Mouse (Mus musculus) left cerebral cortex, postnatal 36 days (tissue): ENCODE measurements around the gene C3. TPM values are rescaled to one million over a fixed set of nuclear protein-coding genes. Genes with fewer than 3 reads are reported as not detected.

Experiments used
- DNase-seq, 2 experiments: peaks; one replicate each; pipeline ENCODE4 v3.0.0; 2021 to 2022; ENCODE audit warnings: low spot score in 2 of 2, mixed read lengths in 1 of 2
- intact Hi-C: fragments of 180-260 bp; cut with DNase I; formaldehyde crosslinking; loops from one replicate; pipeline ENCODE4 v1.15.1; 2025
- total RNA-seq, 2 experiments: library from RNA; stranded (reverse); gene quantifications; 2 replicates each; pipeline ENCODE4 v1.2.3; 2021

C3 gene
- total RNA-seq, result under 1 TPM; 0.59 to 0.74 TPM

DNA sequence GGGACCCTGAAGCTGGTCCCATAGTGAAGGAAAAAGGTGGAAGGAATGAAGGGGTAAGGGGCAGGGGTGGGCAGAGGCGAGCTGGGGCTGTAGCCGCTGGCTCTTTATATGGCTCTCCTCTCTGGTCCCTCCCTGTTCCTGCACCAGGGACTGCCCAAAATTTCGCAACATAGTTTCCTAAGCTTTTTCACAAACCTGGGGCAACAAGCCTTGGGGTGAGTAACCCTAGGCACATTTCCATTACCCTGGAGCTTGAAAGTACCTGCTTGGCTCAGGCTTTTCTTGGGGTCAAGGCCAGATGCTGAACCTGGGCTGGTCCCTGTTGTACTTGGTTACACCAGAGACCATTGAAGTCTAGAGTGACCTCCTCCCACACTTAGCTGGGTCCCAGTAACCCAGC is at the start of gene C3:
TSS of gene C3 (minus strand) at position 123 of the 400 bp plus-strand sequence.
- intact Hi-C loops, result no loop called here
- DNase-seq, result no peak

DNA sequence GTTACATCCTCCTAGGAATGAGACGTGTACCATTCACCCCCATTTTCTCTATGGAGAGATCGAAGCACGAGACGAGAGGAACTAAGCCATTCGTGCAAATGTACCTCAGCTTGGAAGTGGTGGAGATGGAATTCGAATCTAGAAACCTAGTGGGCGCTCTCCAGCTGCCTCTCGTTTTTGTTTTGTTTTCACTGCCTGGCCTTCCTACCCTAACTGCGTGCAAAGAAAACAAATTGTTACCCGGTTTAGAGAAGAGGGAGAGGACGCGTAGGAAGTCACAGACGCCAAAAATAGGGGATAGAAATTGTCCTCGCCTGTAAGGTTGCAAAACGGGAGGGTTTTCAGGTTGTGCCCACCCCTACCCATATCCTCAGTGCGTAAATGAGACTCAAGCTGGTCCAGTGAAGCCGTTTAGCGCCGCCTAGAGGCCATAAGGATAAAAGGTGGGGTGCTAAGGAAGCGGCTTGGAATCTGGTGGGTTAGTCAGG is 48.7 kb upstream of the C3 start:
- intact Hi-C loops, result loop anchor here (2.0 to 5.0 kb wide), 2 partner anchors 58 to 59 kb away; no protein-coding TSS in a partner anchor
- DNase-seq, result peak; percentile 67 to 76

DNA sequence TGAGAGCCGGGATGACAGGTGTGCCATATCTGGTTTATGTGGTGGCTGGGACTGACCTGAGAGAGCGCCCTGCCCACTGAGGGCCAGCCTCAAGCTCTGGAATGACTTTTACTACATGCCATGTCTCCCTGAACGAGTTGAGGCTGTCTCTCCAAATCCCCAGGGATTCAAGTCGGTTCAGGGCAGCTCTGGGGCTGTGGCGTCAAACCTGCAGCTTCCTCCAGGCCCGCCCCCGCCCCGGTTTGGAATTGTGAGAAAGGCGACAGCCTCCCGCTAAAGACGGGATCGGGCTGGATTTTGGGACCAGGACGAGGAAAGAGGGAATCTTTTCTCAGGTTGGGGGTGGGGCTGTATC is 48.0 kb upstream of the C3 start:
- intact Hi-C loops, result loop anchor here (2.0 to 5.0 kb wide), 3 partner anchors 27 to 59 kb away; partner anchors contain the start of genes Gpr108 and Trip10
- DNase-seq, result no peak

DNA sequence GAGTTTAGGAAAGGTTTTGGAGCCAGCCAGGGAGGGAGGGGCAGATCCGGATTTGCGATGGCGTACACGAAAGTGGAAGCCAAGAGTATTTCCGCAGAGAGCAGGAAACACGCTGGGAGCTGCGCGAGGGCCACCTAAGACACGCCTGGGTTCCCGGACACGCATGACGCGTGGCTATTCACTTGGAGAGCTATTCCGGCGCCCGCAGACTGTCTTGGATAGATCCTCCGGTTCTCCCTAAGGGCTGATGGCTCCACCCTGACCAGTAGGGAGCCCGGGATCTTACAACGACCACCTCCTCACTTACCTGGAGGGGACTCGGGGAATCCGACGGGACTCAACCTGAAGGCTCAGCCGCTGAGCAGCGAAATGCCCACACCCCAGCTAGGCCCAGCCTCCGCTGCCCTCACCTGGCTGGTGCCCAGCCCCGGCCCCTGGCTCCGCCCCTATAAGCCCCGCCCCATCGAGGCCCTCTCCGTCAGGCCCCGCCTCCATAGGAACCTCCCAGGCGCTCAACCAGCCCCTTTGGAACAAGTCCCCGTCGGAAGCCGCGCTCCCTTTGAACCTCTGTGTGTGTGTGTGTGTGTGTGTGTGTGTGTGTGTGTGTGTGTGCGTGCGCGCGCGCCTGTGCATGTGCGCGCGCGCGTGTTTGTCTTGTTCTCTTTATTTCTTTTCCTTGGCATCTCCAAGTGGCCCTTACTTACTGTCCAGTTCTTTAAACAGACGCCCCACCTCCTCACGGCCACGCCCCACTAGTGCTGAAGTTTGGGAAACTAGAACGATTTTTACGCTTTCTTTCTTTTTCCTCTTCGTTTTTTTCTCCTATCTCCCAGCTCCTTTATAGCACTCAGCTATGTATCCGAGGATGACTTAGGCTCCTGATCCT is 47.4 kb upstream of the C3 start:
- DNase-seq, result peak; percentile 58 to 60
- intact Hi-C loops, result loop anchor here (2.0 to 5.0 kb wide), 2 partner anchors 27 to 58 kb away; partner anchors contain the start of genes Gpr108 and Trip10

DNA sequence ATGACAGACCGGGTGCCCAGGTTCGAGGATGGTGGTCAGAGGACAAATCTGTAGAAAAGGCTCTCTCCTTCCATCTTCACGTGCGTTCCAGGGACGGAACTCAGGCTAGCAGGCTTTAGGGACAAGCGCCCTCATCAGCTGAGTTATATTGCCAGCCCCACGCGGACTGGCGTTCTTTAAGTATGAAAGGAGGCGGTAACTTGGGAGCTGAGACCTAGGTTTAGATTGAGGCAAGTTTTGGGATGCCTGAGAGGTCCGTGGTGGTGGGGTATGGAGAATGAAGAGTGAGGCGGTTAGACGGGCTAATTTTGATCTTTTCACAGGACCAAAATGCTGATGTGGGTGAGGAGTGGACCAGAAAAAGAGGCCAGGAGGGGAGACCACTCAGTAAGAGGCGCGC is 46.8 kb upstream of the C3 start:
- intact Hi-C loops, result loop anchor here (2.0 to 5.0 kb wide), 2 partner anchors 26 to 57 kb away; partner anchors contain the start of genes Gpr108 and Trip10
- DNase-seq, result no peak

DNA sequence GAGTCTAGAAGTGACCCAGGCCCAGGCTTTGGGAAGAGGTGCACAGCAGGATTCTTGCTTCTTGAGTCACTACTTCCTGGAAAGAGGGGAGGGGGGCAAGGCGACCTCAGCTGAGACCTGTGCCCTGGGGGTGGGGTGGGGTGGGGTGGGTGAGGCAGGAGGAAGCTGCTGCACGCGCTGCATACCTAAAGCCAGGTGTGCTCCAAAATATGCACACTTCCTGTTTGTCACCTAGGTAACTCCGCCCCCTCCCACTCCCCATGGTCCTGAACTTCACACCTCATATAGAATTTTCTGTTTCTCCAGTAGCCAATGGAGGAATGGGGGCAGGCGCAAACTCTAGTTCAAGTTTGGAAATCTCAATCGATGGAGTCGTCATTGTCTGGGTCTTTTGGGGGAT is 45.9 kb upstream of the C3 start:
- intact Hi-C loops, result loop anchor here (2.0 kb wide), 1 partner anchor 25 kb away; the partner anchor contains the start of genes Gpr108 and Trip10
- no peak for DNase-seq

DNA sequence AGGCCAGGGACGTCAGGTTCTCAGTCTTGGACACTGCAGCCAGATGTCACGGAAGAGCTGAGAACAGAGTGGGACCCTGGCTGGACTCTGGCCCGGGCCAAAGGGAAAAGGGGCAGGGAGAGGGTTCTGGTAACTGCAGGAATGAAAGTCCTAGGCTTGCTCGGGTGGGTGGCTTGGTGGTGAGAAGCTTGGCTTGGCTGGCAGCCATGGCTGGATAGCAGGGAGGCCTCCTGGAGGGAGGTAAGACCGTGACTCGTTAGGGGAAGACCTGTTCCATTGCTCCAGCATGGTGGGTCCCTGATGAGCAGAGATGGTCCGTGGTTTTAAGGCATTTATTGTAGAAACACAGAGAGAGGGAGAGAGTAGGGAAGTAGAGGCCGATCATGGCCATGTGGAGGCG is 43.4 kb upstream of the C3 start:
- intact Hi-C loops, result no loop called here
- no peak for DNase-seq

DNA sequence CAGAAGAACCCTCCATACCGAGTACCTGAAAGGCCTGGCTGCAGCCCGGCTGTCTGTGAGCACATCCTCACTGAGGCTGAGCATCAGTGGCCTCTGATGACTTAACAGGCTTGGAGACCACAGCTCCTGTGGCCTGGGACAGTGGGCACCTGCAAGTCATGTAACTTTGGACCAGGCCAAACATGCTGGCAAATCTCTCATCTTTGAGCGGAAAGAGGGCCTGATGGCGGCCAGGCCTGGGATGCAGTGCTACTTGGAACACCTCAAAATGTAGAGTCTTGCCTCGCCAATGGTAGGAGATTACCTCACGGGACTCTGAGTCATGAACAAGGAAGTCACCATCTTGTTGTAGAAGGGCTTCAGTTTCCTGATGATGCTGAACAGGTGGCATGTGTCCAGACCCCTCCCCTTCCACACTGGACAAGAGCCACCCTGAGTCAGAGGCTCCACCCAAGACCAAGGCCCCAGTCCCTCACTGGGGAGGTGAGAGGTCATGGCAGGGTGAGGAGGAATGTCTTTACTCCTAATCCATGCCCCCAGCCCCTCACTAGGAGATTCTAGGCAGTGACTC is 39.7 kb upstream of the C3 start:
- intact Hi-C loops, result no loop called here
- DNase-seq, result no peak

DNA sequence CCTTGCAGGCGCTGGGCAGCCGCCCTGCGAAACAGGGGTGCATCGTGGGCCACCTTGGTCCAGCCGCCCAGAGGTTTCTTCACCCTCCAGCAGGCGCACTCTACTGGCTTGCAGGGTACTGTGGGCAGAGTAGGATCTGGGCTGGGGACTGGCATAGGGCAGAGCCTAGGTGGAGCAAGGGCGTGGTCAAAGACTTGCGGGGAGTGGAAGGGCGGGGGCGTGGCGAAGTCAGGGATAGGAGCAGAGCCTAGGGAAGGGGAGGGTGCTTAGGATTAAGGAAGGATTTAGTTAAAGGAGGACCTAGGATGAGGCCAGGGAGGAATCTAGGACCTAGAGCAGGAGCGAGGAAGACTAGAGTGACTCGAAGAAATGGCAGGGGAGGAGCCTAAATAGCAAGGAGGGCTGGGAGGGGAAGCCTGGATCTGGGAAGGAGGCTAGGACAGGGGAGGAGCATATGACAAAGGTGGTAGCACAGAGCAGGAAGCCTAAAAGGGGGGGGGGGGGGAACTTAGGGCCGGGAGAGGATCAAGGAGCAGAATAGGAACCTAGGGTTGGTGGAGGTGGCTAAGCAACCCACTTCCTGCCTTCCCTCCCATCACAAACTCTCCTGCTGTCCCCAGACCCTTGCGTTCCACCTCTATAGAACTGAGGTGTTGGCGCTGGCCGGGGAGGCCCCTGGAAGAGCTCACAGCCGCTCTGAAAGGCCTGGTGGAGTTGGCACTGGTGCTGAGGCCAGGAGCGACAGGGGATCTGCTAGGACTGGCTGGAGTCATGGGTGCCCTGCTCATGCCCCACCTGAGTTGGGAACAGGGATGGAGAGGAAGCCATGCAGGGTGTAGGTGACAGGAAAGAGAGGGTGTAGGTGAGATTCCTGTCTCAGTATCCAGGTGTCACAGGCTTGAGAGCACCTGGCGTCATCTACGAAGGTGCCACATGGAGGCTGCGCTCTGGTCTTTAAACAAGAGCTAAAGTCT is 37.3 kb upstream of the C3 start:
- DNase-seq, result peak in 1 of 2 experiments; percentile 18
- intact Hi-C loops, result no loop called here

DNA sequence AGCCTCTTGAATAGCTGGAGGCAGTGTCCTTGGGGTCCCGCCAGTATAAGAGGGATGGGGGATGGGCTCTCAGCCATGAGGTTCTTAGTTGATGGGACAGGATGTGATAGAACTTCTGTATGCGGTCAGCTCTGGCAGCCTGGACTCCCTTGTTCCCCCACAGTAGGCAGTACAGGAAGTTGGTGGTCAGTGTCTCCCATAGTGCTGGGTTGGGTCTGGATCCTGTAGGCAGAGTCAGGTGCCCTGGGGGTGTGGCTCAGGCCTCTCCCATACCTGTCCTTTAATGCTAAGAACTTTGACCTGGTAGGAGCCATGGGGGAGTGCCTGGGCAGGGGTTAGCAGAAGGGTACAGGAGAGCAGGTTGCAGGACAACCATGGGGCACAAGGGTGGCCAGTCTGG is 36.2 kb upstream of the C3 start:
- intact Hi-C loops, result no loop called here
- DNase-seq, result no peak

DNA sequence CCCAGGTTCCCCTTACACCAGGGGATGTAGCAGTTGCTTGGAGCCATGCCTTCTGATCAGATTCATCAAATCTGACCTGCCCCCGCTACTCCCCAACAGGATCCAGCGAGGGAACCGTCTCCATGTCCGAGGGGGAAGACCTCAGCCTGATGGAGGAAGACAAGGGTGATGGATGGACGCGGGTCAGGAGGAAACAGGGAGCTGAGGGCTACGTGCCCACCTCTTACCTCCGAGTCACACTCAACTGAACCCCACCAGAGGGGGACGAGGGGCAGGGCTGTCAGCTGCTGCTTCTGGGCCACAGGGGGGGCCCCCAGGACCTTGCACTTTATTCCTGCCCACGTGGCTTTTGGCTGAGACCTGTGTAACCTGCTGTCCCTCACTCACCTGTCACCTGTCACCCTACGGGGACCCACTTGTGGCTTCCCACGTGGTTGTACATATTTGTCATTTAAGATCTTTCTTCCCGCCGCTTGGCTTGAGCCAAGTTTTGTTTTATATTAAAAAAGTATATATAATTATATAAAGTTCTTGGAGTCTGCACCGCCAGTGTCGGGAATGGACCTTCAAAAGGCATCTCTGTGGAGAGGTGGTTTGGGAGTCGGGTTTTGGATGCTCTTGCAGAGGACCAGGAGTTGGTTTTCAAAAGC is 35.1 kb upstream of the C3 start:
- intact Hi-C loops, result no loop called here
- DNase-seq, result no peak

DNA sequence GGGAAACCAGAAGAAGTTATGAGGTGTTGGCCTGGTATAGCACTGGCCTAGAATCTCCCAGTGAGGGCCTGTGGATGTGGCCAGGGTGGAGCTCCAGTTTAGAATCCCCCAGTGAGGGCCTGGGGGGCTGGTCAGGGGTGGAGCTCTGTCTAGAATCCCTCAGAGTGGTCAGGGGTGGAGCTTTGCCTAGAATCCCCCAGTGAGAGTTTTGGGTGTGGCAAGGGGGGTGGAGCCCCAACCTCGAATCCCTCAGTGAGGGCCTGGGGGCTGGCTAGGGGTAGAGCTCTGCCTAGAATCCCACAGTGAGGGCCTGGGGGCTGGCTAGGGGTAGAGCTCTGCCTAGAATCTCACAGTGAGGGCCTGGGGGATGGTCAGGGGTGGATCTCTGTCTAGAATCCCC is 33.9 kb upstream of the C3 start:
- DNase-seq, result no peak
- intact Hi-C loops, result no loop called here

DNA sequence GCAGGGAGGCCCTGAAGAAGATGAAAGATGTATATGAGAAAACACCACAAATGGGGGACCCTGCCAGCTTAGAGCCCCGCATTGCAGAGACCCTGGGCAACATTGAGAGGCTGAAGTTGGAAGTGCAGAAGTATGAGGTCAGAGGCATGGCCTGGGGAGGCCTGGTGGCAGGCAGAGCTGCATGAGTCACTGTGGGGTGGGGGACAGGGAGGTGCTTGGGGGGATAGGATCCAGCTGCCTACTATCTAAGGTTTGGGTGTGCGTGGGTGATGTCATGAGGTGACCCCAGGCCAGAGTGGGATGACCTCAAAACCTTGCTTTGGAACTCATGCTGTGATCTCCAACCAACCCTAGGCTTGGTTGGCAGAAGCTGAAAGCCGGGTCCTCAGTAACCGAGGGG is 33.4 kb upstream of the C3 start:
- intact Hi-C loops, result no loop called here
- DNase-seq, result no peak

DNA sequence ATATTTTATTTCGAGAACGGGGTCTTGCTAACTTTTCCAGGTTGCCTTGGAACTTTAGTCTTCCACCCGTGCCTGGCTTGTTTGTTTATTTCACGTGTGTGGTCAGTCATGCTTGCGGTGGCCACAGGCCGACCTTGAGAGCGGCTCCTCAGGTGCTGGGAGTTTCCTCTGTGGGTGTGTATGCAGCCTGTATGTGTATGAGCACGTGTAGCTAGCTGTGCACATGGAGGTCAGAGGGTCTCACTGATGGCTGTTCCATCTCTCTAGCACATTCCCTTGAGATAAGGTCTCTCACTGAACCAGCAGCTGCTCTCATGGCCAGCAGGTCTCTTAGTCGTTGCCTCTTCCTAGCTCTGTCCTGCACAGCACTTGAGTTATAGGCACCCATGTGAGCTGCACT is 32.4 kb upstream of the C3 start:
- intact Hi-C loops, result no loop called here
- DNase-seq, result no peak

DNA sequence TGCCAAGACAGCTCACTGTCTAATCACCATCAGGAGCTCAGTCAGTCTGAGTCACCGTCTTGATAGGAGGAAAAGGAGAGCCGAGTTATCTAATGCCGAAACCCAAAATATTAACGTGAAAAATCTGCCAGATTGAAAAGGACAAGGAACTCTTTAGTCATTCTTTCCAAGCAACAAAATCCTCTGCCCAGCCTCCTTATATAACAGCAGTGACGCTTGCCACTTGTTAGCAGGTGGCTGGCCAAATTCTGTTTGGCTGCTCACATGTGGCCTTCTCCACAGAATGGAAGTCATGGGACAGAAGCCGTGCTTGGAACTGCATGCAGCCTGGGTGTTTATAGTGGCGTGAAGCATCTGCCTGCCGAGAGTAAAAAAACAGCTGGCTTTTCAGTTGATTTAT is 31.8 kb upstream of the C3 start:
- DNase-seq, result peak; percentile 23 to 27
- intact Hi-C loops, result no loop called here

DNA sequence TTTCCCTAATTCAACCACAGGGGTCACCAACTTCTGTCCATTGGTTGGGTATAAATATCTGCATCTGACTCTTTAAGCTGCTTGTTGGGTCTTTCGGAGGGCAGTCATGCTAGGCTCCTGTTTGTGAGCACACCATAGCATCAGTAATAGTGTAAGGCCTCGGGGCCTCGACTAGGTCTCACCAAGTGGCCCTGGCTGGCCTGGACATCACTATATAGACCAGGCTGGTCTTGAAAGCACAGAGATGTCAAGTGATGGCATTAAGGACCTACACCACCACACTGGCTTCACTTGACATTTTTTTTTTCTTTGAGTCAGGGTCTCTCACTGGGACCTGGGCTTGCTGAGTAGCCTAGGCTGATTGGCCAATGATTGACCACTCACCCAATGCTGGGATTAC is 30.3 kb upstream of the C3 start:
- intact Hi-C loops, result no loop called here
- no peak for DNase-seq

DNA sequence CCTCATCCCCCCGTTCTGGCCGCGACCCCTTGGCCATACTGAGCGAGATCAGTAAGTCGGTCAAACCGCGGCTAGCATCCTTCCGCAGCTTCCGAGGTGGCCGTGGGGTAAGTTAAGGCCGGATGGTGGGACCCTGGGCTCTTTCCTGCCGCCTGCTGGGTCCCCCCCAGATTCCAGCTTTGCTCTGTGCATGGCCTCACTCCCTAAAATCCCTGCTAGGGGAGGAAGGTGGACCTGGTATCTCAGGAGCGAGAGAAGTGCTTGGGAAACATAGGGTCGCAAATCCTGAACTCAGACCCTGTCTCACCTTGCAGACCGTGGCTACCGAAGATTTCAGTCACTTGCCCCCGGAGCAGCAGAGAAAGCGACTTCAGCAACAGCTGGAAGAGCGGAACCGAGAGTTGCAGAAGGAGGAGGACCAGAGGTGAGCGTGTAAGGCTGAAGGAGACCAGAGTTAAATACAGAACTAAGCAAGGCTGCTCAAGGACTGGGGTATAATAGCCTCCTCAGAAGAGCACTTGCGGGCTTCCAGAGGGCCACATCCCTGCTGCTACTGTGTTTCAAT is 29.1 kb upstream of the C3 start:
- intact Hi-C loops, result no loop called here
- no peak for DNase-seq

DNA sequence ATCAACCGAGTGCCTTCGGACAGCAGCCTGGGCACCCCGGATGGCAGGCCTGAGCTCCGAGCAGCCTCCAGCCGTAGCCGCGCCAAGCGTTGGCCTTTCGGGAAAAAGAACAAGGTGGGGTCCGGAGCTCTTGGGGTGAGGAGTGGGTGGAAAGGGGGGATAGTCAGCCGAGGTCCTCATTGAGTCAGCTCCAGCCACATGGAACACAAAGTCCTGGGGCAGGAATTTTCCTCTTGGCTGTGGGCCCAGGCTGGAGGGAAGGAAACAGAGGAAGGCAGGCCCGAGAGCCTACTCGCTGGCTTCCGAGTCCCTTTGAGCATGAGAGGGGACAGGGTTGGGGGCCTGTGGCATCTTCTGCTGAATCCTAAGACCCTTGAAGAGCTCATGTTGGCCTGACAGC is 27.4 kb upstream of the C3 start:
- DNase-seq, result no peak
- intact Hi-C loops, result no loop called here

DNA sequence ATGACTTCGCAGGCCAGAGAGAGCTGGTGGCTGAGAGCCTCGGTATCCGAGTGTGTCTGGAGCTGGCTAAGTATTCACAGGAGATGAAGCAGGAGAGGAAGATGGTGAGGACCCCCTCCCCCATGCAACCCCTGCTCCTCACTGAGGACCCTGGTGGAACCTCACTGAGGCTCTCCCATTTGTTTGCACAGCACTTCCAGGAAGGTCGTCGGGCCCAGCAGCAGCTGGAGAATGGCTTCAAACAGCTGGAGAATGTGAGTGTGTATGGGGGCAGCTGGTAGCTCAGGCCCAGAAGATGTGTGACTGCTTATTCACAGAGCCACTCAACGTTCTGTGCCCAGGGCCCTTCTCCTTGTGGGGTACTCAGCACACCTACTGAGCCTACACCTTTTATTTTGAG is 25.4 kb upstream of the C3 start:
- intact Hi-C loops, result no loop called here
- DNase-seq, result no peak
